Mouse (Mus musculus) liver, postnatal 0 days (tissue): ENCODE data around the gene Inafm1. TPM values are rescaled to one million over a fixed set of nuclear protein-coding genes. Genes with fewer than 3 reads are reported as not detected.
"Not testable (repeated sequence)": the region's sequence is repeated elsewhere in the genome, so short reads cannot be mapped to it uniquely, and the experiment has no call there.

Source experiments
- ATAC-seq: fragments of 200-750 bp; cut with Nextera tagmentation; 2 replicates; pipeline ENCODE4 v1.8.0; 2017; ENCODE audit warnings: mild to moderate bottlenecking, moderate library complexity
- DNase-seq: peaks from one replicate; pipeline ENCODE4 v3.0.0-alpha.2; 2016
- H3K27ac ChIP-seq: fragments of 300-500 bp; sonication (generic); 2 replicates; pipeline ENCODE4 v1.5.1; 2014; ENCODE audit warnings: antibody characterized with exemption, moderate library complexity, mild to moderate bottlenecking, low read depth
- H3K27me3 ChIP-seq: fragments of 300-500 bp; sonication (generic); 2 replicates; pipeline ENCODE4 v1.6.1; 2014; ENCODE audit warnings: low read length, control low read depth, mixed read lengths; ENCODE audit not compliant: insufficient read depth
- H3K36me3 ChIP-seq: fragments of 300-500 bp; sonication (generic); replicated peaks from 2 replicates; pipeline ENCODE4 v1.6.1; 2014; ENCODE audit warnings: mild to moderate bottlenecking, control low read depth, low read length, moderate library complexity, mixed read lengths; ENCODE audit not compliant: insufficient read depth
- H3K4me1 ChIP-seq: fragments of 300-500 bp; sonication (generic); 2 replicates; pipeline ENCODE4 v1.6.1; 2014; ENCODE audit warnings: antibody characterized with exemption, mild to moderate bottlenecking, control low read depth; ENCODE audit not compliant: insufficient read depth
- H3K4me2 ChIP-seq: fragments of 300-500 bp; sonication (generic); 2 replicates; pipeline ENCODE4 v1.6.1; 2014; ENCODE audit warnings: low read depth, mild to moderate bottlenecking, low read length, moderate library complexity, mixed read lengths
- H3K4me3 ChIP-seq: fragments of 300-500 bp; sonication (generic); 2 replicates; pipeline ENCODE4 v1.5.1; 2014; ENCODE audit warnings: low read depth, low read length
- H3K9ac ChIP-seq: fragments of 300-500 bp; sonication (generic); replicated peaks from 2 replicates; pipeline ENCODE4 v1.6.1; 2014; ENCODE audit warnings: mild to moderate bottlenecking, moderate library complexity
- H3K9me3 ChIP-seq: fragments of 300-500 bp; sonication (generic); 2 replicates; pipeline ENCODE4 v1.6.1; 2016; ENCODE audit warnings: mild to moderate bottlenecking, control low read depth, low read length, mixed read lengths
- CTCF ChIP-seq: sonication (generic); IDR thresholded peaks from 2 replicates; pipeline ENCODE4 v1.5.1; 2016; ENCODE audit warnings: antibody characterized with exemption, low read depth
- EP300 ChIP-seq: IDR thresholded peaks from 2 replicates; pipeline ENCODE4 v1.6.1; 2016; ENCODE audit warnings: antibody characterized with exemption, low read depth, mild to moderate bottlenecking
- WGBS: fragments of 180-500 bp; shearing (Covaris S2); extraction: QIAGEN DNeasy Blood & Tissue Kit; methylation state at CpG from one replicate; pipeline ENCODE4 v1.1.7; 2014; ENCODE audit not compliant: insufficient replicate concordance; 5-methylcytosine and 5-hydroxymethylcytosine counted together
- polyA plus RNA-seq: library from polyadenylated mRNA; unstranded; fragments of >200 nt; fragmentation: Nextera tagmentation; extraction: Ambion mirVana; gene quantifications from 2 replicates; pipeline ENCODE4 v1.2.1, GENCODE M21; 2015

The Inafm1 gene
- polyA plus RNA-seq, 1 experiment from 2014 or later = 7.5 TPM

DNA sequence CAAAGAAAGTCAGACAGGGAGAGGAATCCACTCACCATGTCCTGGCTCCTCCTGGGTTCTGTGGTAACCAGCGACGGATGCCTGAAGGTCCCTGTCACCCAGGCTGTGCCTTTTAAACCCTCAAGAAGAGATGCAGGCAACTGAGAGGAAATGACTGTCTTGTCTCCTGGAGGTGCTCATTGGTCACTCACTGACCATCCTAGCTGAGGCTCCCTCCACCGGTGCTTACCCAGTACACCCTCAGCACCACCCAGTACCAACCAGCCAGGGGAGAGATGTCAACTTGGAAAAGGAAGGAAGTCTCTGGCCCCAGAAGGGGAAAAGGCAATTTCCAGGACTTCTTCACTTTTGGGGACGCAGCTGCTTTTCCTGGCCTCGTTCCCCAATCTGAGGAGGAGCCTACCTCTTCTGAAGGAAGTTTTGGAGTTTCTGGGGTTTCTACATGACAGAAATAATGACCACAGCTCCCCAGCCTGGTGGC is 14.3 kb downstream of the Inafm1 start, which contains the start of gene C5ar1:
C5ar1 (minus strand) TSS at position 431 of the 481 bp plus-strand sequence.
- H3K4me1 ChIP-seq = peaks cover 1% of the 10 kb centered on the region; the same call in 1 of the 2 replicates
- H3K27me3 ChIP-seq = no peaks in the 10 kb centered on the region
- DNase-seq (no peak), ATAC-seq (no peak)
- H3K36me3 ChIP-seq = no peaks in the 10 kb centered on the region
- TF ChIP-seq EP300 (no peak), CTCF (no peak)
- H3K4me2 ChIP-seq = peak within 1 kb of the TSS; percentile 29; the same call in 1 of the 2 replicates
- peak within 1 kb of the TSS; percentile 74 for H3K27ac ChIP-seq
- peak within 1 kb of the TSS; percentile 35 for H3K4me3 ChIP-seq
- WGBS = 64% methylated on average over 5 of the region's 5 CpGs
- H3K9ac ChIP-seq = 0 out of 2 replicates have a peak within 1 kb of the TSS, but pooled peaks have one; percentile 6
- no peaks in the 10 kb centered on the region for H3K9me3 ChIP-seq

DNA sequence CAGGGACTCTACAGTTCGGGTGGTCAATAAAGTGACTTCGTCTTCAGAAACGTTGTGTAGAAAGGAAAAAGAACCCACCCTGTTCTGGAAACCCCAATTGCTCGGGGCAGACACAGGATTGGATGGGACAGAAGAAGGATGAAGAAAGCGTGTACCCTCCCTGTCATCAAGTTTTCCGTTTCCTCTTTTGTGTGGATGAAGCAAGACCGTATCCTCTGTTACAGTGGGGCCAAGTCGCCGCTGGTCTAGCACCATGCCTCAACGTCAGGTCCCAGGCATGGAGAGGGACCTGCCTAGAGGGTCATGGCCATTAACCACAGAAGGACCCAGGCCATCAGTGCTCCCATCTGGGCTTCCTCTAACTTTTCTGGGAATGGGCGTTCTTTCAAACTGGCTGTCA is 15.6 kb downstream of the Inafm1 start:
- H3K9ac ChIP-seq = no peak overlapping the region
- peak overlapping the region; percentile 35 for H3K4me3 ChIP-seq
- no peaks in the 10 kb centered on the region for H3K36me3 ChIP-seq
- no peak for TF ChIP-seq CTCF
- no peak for TF ChIP-seq EP300
- 0 out of 2 replicates have a peak overlapping the region, but pooled peaks have one; percentile 9 for H3K4me2 ChIP-seq
- H3K4me1 ChIP-seq = peaks cover 3% of the 10 kb centered on the region; the same call in 1 of the 2 replicates
- ATAC-seq (peak; percentile 52; the same call in 1 of the 2 replicates), DNase-seq (no peak)
- H3K27ac ChIP-seq = peak overlapping the region; percentile 74
- WGBS = 64% methylated on average over 11 of the region's 11 CpGs
- no peaks in the 10 kb centered on the region for H3K9me3 ChIP-seq
- no peaks in the 10 kb centered on the region for H3K27me3 ChIP-seq

DNA sequence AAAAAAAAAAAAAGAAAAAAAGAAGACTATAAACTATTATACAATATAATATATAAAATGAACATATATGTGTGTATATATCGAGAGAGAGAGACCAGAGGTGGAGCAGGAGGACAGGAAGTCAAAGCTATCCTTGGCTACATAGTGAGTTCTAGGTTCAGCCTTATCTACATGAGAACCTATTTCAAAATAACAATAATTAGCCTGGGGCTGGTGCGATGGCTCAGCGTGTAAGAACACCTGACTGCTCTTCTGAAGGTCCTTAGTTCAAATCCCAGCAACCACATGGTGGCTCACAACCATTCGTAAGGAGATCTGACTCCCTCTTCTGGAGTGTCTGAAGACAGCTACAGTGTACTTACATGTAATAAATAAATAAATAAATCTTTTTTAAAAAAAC is 17.5 kb downstream of the Inafm1 start:
- not testable (repeated sequence) for H3K9ac ChIP-seq, H3K4me3 ChIP-seq, H3K4me1 ChIP-seq, H3K27ac ChIP-seq, ATAC-seq, H3K36me3 ChIP-seq, DNase-seq, H3K4me2 ChIP-seq, H3K27me3 ChIP-seq, H3K9me3 ChIP-seq
- WGBS = 77% methylated on average over 4 of the region's 4 CpGs

DNA sequence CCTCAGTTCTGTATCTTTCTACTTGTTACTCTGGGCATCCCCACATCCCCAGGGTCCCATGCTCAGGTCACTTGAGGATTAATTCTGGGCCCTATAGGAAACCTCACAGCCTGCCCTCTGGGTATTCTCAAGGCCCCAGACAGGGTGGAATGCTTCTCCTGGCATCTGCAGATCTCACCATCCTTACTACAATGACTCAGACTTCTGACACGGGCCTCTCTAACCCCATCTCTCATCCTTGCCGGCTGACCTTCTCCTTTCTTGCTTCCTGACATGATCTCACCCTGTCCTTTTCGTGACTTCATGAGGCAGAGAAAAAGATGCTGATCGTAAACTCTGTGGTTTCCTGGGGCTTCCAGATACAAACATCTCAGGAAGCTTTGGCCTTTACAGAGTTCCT is 19.2 kb downstream of the Inafm1 start:
- peak; percentile 72; the same call in 1 of the 2 replicates for ATAC-seq
- peaks cover 6% of the 10 kb centered on the region; the same call in 1 of the 2 replicates for H3K4me1 ChIP-seq
- H3K9me3 ChIP-seq = no peaks in the 10 kb centered on the region
- 11% methylated on average over 4 of the region's 4 CpGs for WGBS
- H3K36me3 ChIP-seq = no peaks in the 10 kb centered on the region
- no peak overlapping the region for H3K4me3 ChIP-seq
- no peaks in the 10 kb centered on the region for H3K27me3 ChIP-seq
- no peak overlapping the region for H3K4me2 ChIP-seq
- H3K9ac ChIP-seq = no peak overlapping the region
- peak overlapping the region; percentile 22; the same call in 1 of the 2 replicates for H3K27ac ChIP-seq
- TF ChIP-seq EP300 = no peak
- TF ChIP-seq CTCF = no peak
- DNase-seq = no peak

DNA sequence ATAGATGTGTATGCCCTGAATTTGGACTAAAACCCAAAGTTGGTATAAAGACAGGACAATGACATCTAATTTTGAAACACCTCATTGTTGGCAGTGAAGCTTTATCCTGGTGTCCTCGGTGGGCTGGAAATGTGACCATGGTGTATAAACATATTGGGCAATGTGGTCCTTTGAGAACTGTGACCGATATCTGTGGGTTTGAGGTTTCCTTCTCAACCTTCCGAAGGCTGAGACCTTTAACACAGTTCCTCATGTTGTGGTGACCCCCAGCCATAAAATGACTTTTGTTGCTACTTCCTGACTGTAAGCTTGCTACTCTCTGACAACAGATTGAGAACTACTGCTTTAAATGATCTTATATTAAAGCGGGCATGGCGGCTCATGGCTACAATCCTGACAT is 22.7 kb downstream of the Inafm1 start:
- Histone ChIP-seq H3K36me3 (no peaks in the 10 kb centered on the region), H3K4me1 (peaks cover 6% of the 10 kb centered on the region; the same call in 1 of the 2 replicates), H3K27ac (no peak overlapping the region), H3K4me2 (peak overlapping the region; percentile 23; the same call in 1 of the 2 replicates), H3K27me3 (no peaks in the 10 kb centered on the region), H3K9ac (no peak overlapping the region), H3K9me3 (no peaks in the 10 kb centered on the region), H3K4me3 (no peak overlapping the region)
- TF ChIP-seq EP300 (no peak), CTCF (no peak)
- 21% methylated on average over 5 of the region's 5 CpGs for WGBS
- ATAC-seq = peak; percentile 19; the same call in 1 of the 2 replicates
- no peak for DNase-seq

DNA sequence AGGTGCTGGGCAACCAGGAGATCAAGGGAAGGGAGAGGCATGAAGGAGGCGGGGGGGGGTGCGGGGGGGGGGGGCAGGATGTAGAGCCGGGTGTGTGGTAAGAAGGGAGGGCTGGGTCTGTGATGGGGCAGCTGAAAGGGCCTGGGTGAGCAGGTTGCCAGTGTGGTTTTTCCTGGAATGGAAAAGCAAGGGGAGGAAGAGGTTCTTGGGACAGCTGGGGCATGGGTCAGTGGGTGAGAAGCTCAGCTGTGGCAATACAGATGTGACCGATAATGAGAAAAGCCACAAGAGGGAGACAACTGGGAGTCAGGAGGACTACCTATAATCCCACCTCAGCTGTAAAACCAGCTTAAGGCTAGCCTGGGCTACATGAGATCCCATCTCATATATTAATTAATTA is 27.5 kb downstream of the Inafm1 start:
- WGBS = 15% methylated on average over 2 of the region's 4 CpGs
- no peaks in the 10 kb centered on the region for H3K9me3 ChIP-seq
- DNase-seq (no peak), ATAC-seq (no peak)
- TF ChIP-seq EP300 (no peak), CTCF (peak; percentile 21; the same call in 1 of the 2 replicates)
- no peak overlapping the region for H3K4me2 ChIP-seq
- no peaks in the 10 kb centered on the region for H3K36me3 ChIP-seq
- no peaks in the 10 kb centered on the region for H3K27me3 ChIP-seq
- peak overlapping the region; percentile 29; the same call in 1 of the 2 replicates for H3K27ac ChIP-seq
- H3K4me1 ChIP-seq = peaks cover 31% of the 10 kb centered on the region
- no peak overlapping the region for H3K4me3 ChIP-seq
- H3K9ac ChIP-seq = no peak overlapping the region
